Mouse (Mus musculus): ENCODE data around the gene 1190007I07Rik. TPM values are rescaled to one million over a fixed set of nuclear protein-coding genes. Genes with fewer than 3 reads are reported as not detected.

Gene 1190007I07Rik
- total RNA-seq (2018; cell fraction: chromatin; rRNA removed) = 10 to 100 TPM in 5 of 26 experiments, 1 to 10 TPM in 19, not detected in 2; 1.2 to 18.4 (median 4.3) TPM
- total RNA-seq (2018; cell fraction: cytosol; rRNA removed) = 10 to 100 TPM in 21 of 26 experiments, 1 to 10 TPM in 5; 8.3 to 16.5 (median 12.1) TPM
- 10 to 100 TPM in 6 of 26 experiments, 1 to 10 TPM in 18, not detected in 2; 1.9 to 25.9 (median 5.6) TPM for total RNA-seq (2018; cell fraction: nucleus; rRNA removed)
- polyA plus RNA-seq (2018) = 4.5 to 16.5 TPM (median 14.1 TPM) in 3 replicates

- H3K36me3 ChIP-seq (ENCODE audit: inconsistent target) = no peaks in the 10 kb centered on the region
- WGBS (ENCODE audit: missing documents) = 2% methylated on average over 58 of the region's 61 CpGs
- no peaks in the 10 kb centered on the region for H3K79me2 ChIP-seq (ENCODE audit: inconsistent target)
- peak within 1 kb of the TSS; percentile 62 for H3K27ac ChIP-seq
- peak within 1 kb of the TSS; percentile 61 for H3K4me3 ChIP-seq (ENCODE audit: inconsistent target)
These were observed at the start of gene 1190007I07Rik for GRCm38 (mm10) chr10:82622671-82623552. TSS of gene 1190007I07Rik (minus strand) at chr10:82623228.

- 17% methylated on average over 6 of the region's 6 CpGs for WGBS (ENCODE audit: missing documents)
- Histone ChIP-seq H3K36me3 (ENCODE audit: inconsistent target) (no peaks in the 10 kb centered on the region), H3K4me3 (ENCODE audit: inconsistent target) (no peak overlapping the region), H3K79me2 (ENCODE audit: inconsistent target) (no peaks in the 10 kb centered on the region), H3K27ac (no peak overlapping the region)
These were observed 47.2 kb upstream of the 1190007I07Rik start for GRCm38 (mm10) chr10:82670205-82670604.

DNA sequence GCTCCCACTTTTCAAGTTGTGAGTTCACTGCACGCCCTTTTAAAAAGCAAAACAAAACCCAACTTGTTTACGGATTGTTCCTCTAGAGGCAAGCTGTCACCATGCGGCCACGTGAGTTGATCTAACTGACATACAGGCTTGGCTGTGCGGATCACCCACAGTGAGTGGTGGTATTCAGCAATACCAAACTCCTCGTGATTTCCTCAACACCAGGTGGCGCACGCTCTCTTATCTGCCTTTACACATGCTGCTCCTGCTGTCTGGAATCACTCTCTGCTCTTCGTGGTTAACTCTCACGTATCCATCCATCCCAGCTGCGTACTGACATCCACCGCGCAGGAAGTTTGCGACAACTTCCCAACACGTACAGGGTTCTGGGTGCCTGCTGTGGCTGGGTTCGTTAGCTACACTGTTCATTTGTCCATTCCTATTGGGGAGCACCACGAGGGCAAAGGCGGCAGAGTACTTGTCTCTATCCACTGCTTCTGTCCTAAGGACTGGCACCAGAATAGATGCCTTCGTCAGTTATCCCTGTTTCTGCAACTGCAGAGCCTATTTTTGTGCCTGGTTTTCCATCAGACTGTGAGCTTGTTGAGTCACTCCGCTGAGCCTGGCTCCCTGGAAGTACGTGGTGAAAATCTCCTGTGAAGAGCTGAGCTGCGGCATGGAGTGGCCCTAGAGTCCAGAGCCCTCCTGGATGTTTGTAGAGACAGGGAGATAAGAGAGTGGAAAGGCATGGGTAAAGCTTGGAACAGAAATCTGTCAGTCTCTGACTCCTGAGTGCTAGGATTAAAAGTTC, 43.6 kb upstream of the 1190007I07Rik start:
- 21% methylated on average over 22 of the region's 22 CpGs for WGBS (ENCODE audit: missing documents)
- Histone ChIP-seq H3K27ac (no peak overlapping the region), H3K36me3 (ENCODE audit: inconsistent target) (no peaks in the 10 kb centered on the region), H3K79me2 (ENCODE audit: inconsistent target) (no peaks in the 10 kb centered on the region), H3K4me3 (ENCODE audit: inconsistent target) (no peak overlapping the region)

DNA sequence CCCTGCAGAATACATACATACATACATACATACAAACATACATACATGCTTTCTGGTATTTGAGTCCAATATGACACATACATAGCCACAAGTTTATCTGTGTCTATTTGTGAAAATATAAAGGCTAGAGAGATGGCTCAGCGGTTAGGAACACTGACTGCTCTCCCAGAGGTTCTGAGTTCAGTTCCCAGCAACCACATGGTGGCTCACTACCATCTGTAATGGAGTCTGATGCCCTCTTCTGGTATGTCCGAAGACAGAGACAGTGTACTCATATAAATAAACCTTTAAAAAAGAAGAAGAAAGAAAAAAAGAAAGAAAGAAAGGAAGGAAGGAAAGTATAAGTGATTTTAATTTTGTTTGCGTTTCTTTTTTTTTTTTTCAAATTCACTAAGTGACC, 42.9 kb upstream of the 1190007I07Rik start:
- no peak overlapping the region for H3K27ac ChIP-seq
- H3K4me3 ChIP-seq (ENCODE audit: inconsistent target) = no peak overlapping the region
- H3K36me3 ChIP-seq (ENCODE audit: inconsistent target) = no peaks in the 10 kb centered on the region
- H3K79me2 ChIP-seq (ENCODE audit: inconsistent target) = no peaks in the 10 kb centered on the region
- 67% methylated on average over 3 of the region's 3 CpGs for WGBS (ENCODE audit: missing documents)

- 100% methylated on average over 2 of the region's 2 CpGs for WGBS (ENCODE audit: missing documents)
- Histone ChIP-seq H3K79me2 (ENCODE audit: inconsistent target) (no peaks in the 10 kb centered on the region), H3K36me3 (ENCODE audit: inconsistent target) (no peaks in the 10 kb centered on the region), H3K27ac (no peak overlapping the region), H3K4me3 (ENCODE audit: inconsistent target) (no peak overlapping the region)
These were observed 40.3 kb upstream of the 1190007I07Rik start for GRCm38 (mm10) chr10:82663289-82663688.

DNA sequence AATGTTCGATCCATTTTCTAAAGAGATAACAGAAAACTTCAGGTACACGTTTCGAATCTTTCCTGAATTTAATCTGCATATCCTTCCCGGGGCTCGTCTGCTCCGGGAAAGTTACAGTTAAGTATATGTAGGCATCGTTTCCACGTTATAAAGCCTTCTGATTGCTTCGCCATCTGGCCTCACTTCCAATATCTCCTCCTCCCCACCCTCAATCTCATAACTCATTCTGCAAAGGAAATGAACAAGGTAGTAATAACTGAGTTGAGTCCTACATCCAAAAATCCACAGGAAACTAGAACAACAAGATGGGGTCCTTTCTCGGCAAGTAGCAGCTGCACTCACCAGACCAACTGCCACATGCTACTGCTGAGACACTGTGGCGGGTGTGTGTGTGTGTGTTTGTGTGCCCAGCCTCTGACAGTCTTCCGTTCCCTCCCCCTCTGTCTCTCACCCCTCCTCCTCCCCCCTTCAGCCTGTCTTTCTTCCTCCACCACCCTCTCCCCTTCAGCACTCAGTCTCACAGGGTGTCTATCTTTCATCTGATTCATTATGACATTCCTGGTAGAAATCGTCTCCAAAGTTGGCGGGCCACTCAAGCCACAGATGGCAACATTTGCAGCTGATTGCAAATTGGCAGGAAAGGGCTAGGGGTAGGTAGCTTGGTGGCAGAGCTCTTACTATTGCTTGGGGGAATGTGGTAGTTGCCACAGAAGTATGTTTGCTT, 39.4 kb upstream of the 1190007I07Rik start:
- no peaks in the 10 kb centered on the region for H3K79me2 ChIP-seq (ENCODE audit: inconsistent target)
- H3K36me3 ChIP-seq (ENCODE audit: inconsistent target) = no peaks in the 10 kb centered on the region
- no peak overlapping the region for H3K27ac ChIP-seq
- H3K4me3 ChIP-seq (ENCODE audit: inconsistent target) = no peak overlapping the region
- 42% methylated on average over 12 of the region's 14 CpGs for WGBS (ENCODE audit: missing documents)

DNA sequence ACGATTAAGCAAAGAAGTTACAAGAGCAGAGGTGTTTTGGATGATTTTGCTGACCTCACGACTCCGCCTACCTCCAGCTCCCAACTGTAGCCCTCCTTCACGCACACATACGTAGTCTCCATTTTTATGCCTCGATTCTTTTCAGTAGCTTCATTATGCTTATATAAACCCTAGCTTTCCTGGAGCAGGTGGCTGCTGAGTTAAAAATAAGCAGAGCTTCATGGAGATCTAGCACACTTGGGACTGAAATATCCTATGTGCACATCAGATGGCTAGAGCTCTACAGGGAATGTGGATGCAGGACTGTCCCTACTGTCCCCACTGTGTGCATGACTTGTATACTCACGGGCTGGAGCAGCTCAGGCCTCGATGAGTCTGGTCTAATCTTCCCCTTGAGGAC, 38.8 kb upstream of the 1190007I07Rik start:
- H3K4me3 ChIP-seq (ENCODE audit: inconsistent target) = no peak overlapping the region
- no peaks in the 10 kb centered on the region for H3K36me3 ChIP-seq (ENCODE audit: inconsistent target)
- no peak overlapping the region for H3K27ac ChIP-seq
- 70% methylated on average over 8 of the region's 8 CpGs for WGBS (ENCODE audit: missing documents)
- H3K79me2 ChIP-seq (ENCODE audit: inconsistent target) = no peaks in the 10 kb centered on the region

- no peaks in the 10 kb centered on the region for H3K36me3 ChIP-seq (ENCODE audit: inconsistent target)
- H3K27ac ChIP-seq = no peak overlapping the region
- WGBS (ENCODE audit: missing documents) = 92% methylated on average over 3 of the region's 3 CpGs
- no peaks in the 10 kb centered on the region for H3K79me2 ChIP-seq (ENCODE audit: inconsistent target)
- no peak overlapping the region for H3K4me3 ChIP-seq (ENCODE audit: inconsistent target)
These were observed 31.6 kb upstream of the 1190007I07Rik start for GRCm38 (mm10) chr10:82654581-82654980.

DNA sequence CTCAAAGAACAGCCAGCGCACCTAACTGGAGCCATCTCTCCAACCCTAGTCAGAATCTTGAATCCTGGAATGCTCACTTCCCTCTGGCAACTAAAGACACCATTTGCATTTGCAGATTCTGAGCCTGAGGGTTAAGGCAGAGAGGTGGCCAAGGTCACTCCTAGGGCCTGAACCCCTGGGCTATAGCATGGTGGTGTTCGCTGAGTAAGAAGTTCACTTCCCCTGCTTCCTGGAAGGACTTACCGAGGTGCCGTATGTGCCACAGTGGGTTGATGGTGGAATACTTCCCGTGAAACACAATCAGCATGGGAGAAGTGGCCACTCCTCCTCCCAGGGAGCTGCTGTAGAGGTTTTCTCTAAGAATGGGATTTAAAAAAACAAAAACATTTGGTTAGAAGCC, 29.6 kb upstream of the 1190007I07Rik start:
- 0 out of 2 replicates have a peak, but pooled peaks cover 3% of the 10 kb centered on the region for H3K36me3 ChIP-seq (ENCODE audit: inconsistent target)
- no peak overlapping the region for H3K27ac ChIP-seq
- H3K4me3 ChIP-seq (ENCODE audit: inconsistent target) = no peak overlapping the region
- 80% methylated on average over 5 of the region's 5 CpGs for WGBS (ENCODE audit: missing documents)
- H3K79me2 ChIP-seq (ENCODE audit: inconsistent target) = no peaks in the 10 kb centered on the region

- Histone ChIP-seq H3K27ac (no peak overlapping the region), H3K36me3 (ENCODE audit: inconsistent target) (peaks cover 10% of the 10 kb centered on the region; the same call in 1 of the 2 replicates), H3K79me2 (ENCODE audit: inconsistent target) (no peaks in the 10 kb centered on the region), H3K4me3 (ENCODE audit: inconsistent target) (no peak overlapping the region)
- WGBS (ENCODE audit: missing documents) = 88% methylated on average over 5 of the region's 5 CpGs
These were observed 28.2 kb upstream of the 1190007I07Rik start for GRCm38 (mm10) chr10:82651221-82651620.

DNA sequence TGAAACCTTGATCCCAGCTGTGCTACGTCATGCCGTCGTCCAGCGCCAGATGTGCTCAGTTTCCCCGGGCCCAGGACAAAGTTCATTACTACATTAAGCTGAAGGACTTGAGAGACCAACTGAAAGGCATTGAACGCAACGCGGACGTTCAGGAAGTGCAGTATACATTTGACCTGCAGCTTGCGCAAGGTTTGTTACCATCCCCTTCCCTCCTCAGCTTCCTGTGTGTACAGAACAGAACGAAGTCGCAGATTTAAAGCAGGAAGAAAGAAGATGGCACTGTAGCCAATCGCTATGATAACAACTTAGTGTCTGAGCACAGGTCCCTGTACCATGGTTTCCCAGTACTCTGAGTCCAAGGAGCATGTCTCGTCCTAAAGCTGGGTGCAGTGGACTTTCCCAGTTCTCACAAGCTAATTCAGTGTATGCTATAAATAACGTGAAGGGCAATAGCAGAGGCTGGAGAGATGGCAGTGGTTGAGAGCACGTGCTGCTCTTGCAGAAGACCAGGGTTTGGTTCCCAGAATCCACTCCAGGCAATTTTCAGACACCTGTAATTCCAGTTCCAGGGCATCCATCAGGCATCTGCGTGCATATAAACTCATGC, 24.3 kb upstream of the 1190007I07Rik start:
- Histone ChIP-seq H3K27ac (no peak overlapping the region), H3K4me3 (ENCODE audit: inconsistent target) (no peak overlapping the region), H3K36me3 (ENCODE audit: inconsistent target) (peaks cover 29% of the 10 kb centered on the region), H3K79me2 (ENCODE audit: inconsistent target) (no peaks in the 10 kb centered on the region)
- 61% methylated on average over 15 of the region's 17 CpGs for WGBS (ENCODE audit: missing documents)

GRCm38 (mm10) chr10:82646083-82646482, 23.1 kb upstream of the 1190007I07Rik start:
- peaks cover 40% of the 10 kb centered on the region for H3K36me3 ChIP-seq (ENCODE audit: inconsistent target)
- no peak overlapping the region for H3K27ac ChIP-seq

DNA sequence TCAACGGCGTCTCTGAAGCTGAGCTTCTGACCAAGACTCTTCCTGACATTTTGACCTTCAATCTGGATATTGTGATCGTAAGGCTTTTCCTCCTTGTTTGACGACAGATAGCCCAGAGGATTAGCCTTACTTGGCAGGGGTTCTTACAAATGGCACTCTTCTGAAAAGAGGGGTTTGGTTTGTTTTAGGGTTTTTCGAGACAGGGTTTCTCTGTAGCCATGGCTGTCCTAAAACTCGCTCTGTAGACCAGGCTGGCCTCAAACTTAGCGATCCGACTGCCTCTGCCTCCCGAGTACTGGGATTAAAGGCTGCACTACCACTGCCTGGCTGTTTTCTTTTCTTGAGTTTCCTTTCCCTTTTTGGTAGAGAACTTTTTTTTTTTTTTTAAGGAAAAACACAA, 18.5 kb upstream of the 1190007I07Rik start:
- Histone ChIP-seq H3K4me3 (ENCODE audit: inconsistent target) (no peak overlapping the region), H3K36me3 (ENCODE audit: inconsistent target) (peaks cover 58% of the 10 kb centered on the region), H3K79me2 (ENCODE audit: inconsistent target) (peaks cover 15% of the 10 kb centered on the region), H3K27ac (no peak overlapping the region)
- 88% methylated on average over 8 of the region's 9 CpGs for WGBS (ENCODE audit: missing documents)

More at GRCm38 (mm10) chr10:82646083-82646482, 23.1 kb upstream of the 1190007I07Rik start:
- 93% methylated on average over 8 of the region's 8 CpGs for WGBS (ENCODE audit: missing documents)
- no peak overlapping the region for H3K4me3 ChIP-seq (ENCODE audit: inconsistent target)
- H3K79me2 ChIP-seq (ENCODE audit: inconsistent target) = no peaks in the 10 kb centered on the region

Data from macrophage (primary cell).